Mouse (Mus musculus): Measurements from ENCODE around the gene Chd9. TPM values are rescaled to one million over a fixed set of nuclear protein-coding genes. Genes with fewer than 3 reads are reported as not detected.
"Not testable (repeated sequence)": the region's sequence is repeated elsewhere in the genome, so short reads cannot be mapped to it uniquely, and the experiment has no call there.

The Chd9 gene
- polyA plus RNA-seq, 1 experiment, result 882 TPM

DNA sequence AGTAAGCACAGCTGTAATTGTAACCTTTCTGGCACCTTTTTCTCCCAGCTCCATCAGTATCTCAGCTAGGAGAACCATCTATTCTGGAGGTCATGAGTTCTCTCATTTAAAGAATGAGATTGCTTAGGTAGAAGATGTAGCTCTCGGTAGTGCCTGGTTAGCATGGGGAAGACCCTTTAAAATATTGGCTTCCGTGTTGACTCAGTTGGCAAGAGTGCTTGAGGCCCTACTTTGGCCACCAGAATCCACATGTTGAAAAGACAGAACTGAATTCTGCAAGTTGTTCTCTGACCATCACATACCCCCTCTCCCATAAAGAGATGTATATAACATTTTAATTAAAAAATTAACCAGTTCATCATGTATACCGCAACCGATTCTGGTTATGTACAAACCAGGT is 78.8 kb downstream of the Chd9 start:
- no peak for DNase-seq
- no peak overlapping the region for H3K4me3 ChIP-seq (replicated peaks; ENCODE audit: insufficient read depth, low read depth, low read length)
- TF ChIP-seq CTCF (IDR thresholded peaks at IDR 0.05; ENCODE audit: borderline replicate concordance, insufficient read depth, low read depth, low read length) (no peak), POLR2A (IDR thresholded peaks at IDR 0.05; ENCODE audit: borderline replicate concordance, insufficient read depth, low read length) (no peak)
- 92% methylated on average over 4 of the region's 4 CpGs for WGBS
- H3K27me3 ChIP-seq (ENCODE audit: control insufficient read depth, insufficient read depth, low read length), result no peaks in the 10 kb centered on the region
- H3K4me1 ChIP-seq (ENCODE audit: control insufficient read depth, insufficient read depth, low read length), result no peaks in the 10 kb centered on the region
- no peak overlapping the region for H3K27ac ChIP-seq (ENCODE audit: insufficient read depth, low read length)

DNA sequence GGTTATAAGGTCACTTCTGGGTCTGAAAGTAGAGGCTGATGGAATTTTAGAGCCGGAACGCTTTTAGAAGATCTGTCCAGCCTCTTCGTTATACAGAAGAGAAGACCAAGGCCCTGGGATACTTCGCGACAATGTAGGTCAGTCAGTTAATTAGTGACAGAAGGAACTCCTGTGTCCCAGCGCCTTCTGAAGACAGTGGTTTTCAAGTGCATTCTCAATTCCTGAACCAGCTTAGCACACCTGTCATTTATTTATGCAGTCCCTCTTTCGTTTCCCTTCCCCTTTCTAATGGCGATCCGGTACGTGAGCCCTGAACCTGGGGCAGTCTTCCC is 79.3 kb downstream of the Chd9 start:
- DNase-seq, result no peak
- no peaks in the 10 kb centered on the region for H3K4me1 ChIP-seq (ENCODE audit: control insufficient read depth, insufficient read depth, low read length)
- peak overlapping the region; percentile 83 for H3K27ac ChIP-seq (ENCODE audit: insufficient read depth, low read length)
- TF ChIP-seq CTCF (IDR thresholded peaks at IDR 0.05; ENCODE audit: borderline replicate concordance, insufficient read depth, low read depth, low read length), result no peak
- no peak for TF ChIP-seq POLR2A (IDR thresholded peaks at IDR 0.05; ENCODE audit: borderline replicate concordance, insufficient read depth, low read length)
- 16% methylated on average over 10 of the region's 10 CpGs for WGBS
- peak overlapping the region; percentile 74 for H3K4me3 ChIP-seq (replicated peaks; ENCODE audit: insufficient read depth, low read depth, low read length)
- no peaks in the 10 kb centered on the region for H3K27me3 ChIP-seq (ENCODE audit: control insufficient read depth, insufficient read depth, low read length)

DNA sequence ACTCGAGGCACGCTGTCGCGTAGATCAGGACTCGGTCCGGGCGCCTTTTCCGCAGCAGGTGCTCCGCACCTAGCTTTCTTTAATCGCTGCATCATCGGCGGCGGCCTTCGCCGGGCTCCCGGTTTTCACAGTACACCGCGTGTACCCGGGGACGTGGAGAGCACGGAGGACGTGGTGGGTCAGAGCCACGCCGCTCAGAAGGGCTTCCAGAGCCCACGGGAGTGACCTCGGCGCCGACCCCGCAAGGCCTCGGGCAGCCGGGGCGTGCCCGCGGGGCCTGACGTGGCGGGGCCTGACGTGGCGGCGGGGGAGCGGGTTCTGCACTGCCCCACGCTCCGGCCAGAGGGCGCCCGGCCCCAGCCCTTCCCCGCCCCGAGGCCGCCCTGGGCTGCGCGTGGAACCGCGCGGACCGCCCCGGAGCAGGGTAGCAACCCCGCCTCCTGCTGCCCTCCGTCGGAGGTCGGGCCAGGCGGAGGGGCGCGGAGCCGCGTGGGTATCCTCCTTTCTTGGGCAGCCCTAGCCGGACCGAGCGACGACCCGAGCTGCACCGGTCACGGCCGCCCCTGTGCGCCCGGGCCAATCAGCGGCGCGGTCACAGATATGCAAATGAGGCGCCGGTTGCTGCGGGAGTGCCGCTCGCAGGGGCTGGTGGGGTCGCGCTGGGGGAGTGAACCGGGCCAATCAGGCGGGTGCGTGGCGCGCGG is 79.8 kb downstream of the Chd9 start:
- Histone ChIP-seq H3K4me1 (ENCODE audit: control insufficient read depth, insufficient read depth, low read length) (no peaks in the 10 kb centered on the region), H3K4me3 (replicated peaks; ENCODE audit: insufficient read depth, low read depth, low read length) (peak overlapping the region; percentile 74), H3K27ac (ENCODE audit: insufficient read depth, low read length) (peak overlapping the region; percentile 83), H3K27me3 (ENCODE audit: control insufficient read depth, insufficient read depth, low read length) (no peaks in the 10 kb centered on the region)
- peak; percentile 48; the same call in 1 of the 2 replicates for TF ChIP-seq CTCF (IDR thresholded peaks at IDR 0.05; ENCODE audit: borderline replicate concordance, insufficient read depth, low read depth, low read length)
- TF ChIP-seq POLR2A (IDR thresholded peaks at IDR 0.05; ENCODE audit: borderline replicate concordance, insufficient read depth, low read length), result peak; percentile 52
- WGBS, result under 1% methylated on average over 81 of the region's 89 CpGs
- DNase-seq, result peak; percentile 96 to 97

DNA sequence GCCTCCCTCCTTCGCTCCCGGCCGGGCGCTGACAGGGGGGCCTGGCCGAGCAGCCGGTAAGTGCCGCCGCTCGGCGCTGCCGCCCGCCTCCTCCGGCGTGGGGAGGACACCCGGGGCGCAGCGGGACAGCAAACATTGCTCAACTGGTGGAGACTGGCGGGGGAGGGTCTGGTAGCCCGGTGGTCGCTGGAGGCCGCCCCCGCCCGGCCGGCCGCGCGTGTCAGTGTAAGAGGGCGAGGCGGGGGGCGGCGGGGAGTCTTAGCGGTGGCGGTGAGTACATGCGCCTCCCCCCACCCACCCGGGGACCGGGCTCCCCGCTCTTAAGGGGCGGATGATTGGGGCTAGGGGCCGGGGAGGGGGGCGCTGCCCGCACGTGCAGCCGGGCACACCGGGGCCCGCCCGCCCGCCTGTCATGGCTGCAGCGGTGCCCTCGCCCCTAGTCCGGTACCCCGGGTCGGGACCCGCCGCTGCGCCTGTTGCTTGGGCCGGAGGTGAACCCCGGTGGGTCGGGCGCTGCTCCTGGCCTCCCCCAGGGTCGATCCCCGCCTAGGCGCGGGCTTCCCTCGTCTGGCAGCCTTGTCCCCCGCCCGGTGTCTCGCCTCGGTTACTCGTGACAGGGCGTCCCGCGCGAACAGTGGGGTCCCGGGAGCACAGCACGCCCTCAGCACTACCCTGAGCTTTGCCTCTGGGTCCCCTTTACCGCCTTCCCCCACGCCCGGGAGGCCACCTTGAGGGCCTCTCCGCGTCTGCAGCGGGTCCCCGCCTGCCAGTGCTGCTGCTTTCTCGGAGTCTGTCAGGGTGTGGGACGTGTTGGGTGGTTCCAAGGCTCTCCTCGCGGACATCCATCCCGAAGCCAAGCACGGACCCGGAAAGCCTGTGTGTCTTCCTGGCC is 80.7 kb downstream of the Chd9 start:
- no peaks in the 10 kb centered on the region for H3K27me3 ChIP-seq (ENCODE audit: control insufficient read depth, insufficient read depth, low read length)
- H3K4me1 ChIP-seq (ENCODE audit: control insufficient read depth, insufficient read depth, low read length), result no peaks in the 10 kb centered on the region
- H3K4me3 ChIP-seq (replicated peaks; ENCODE audit: insufficient read depth, low read depth, low read length), result peak overlapping the region; percentile 74
- under 1% methylated on average over 85 of the region's 89 CpGs for WGBS
- TF ChIP-seq POLR2A (IDR thresholded peaks at IDR 0.05; ENCODE audit: borderline replicate concordance, insufficient read depth, low read length) (no peak), CTCF (IDR thresholded peaks at IDR 0.05; ENCODE audit: borderline replicate concordance, insufficient read depth, low read depth, low read length) (no peak)
- H3K27ac ChIP-seq (ENCODE audit: insufficient read depth, low read length), result no peak overlapping the region
- DNase-seq, result peak; percentile 55 to 64

DNA sequence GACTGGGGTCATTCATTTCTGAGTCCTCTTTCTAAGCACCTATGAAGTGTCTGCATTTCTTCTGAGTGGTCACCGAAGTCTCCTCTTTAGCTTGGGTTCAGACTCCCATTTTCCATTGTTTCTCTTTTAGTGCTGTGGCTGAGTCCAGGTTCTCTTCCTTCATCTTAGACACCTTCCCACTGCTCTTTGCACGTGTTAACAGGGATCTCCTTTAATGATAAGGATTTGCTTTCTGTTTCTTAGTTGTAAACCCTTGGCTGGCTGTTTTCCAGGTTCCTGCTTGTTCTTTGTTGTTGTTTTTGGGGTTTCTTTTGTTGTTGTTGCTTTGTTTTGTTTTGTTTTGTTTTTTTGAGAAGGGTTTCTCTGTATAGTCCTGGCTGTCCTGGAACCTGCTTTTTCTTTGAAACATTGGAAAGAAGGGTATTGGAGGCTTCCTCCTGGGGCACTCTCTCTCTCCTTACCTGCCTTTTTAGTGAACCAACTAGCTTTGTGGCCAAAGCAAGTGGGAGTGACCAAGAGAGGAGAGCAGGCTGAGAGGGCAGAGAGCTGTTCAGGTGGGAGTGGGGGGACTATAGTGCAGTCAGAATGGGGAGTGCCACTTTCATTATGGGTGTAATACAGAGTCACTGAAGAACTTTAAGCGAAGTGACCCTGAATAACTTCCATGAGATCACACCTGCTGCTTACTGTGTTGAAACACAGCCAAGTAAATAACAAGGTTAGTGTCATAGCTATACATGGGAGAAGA is 95.2 kb downstream of the Chd9 start:
- Histone ChIP-seq H3K27ac (ENCODE audit: insufficient read depth, low read length) (no peak overlapping the region), H3K4me1 (ENCODE audit: control insufficient read depth, insufficient read depth, low read length) (no peaks in the 10 kb centered on the region), H3K4me3 (replicated peaks; ENCODE audit: insufficient read depth, low read depth, low read length) (no peak overlapping the region), H3K27me3 (ENCODE audit: control insufficient read depth, insufficient read depth, low read length) (no peaks in the 10 kb centered on the region)
- no peak for DNase-seq
- no peak for TF ChIP-seq POLR2A (IDR thresholded peaks at IDR 0.05; ENCODE audit: borderline replicate concordance, insufficient read depth, low read length)
- WGBS, result 82% methylated on average over 3 of the region's 3 CpGs

DNA sequence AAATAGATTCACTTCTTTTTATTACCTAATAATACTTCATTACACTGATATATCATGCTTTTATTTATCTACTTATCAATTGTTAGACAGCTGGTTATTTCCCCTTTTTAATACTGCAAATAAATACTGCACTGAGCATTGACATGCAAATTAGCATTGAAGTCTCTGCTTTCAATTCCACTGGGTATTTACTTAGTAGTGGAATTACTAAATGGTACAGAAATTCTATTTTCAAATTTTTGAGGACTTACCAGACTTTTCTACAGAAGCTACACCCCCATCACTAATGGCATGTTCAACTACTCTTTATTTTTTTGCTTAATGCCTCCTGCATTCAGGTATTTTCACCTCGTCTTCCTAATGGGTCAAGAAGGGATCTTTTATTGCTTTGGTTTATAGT is 100.3 kb downstream of the Chd9 start:
- H3K4me1 ChIP-seq (ENCODE audit: control insufficient read depth, insufficient read depth, low read length), result no peaks in the 10 kb centered on the region
- H3K4me3 ChIP-seq (replicated peaks; ENCODE audit: insufficient read depth, low read depth, low read length), result no peak overlapping the region
- WGBS, result 94% methylated on average over 1 of the region's 1 CpGs
- H3K27ac ChIP-seq (ENCODE audit: insufficient read depth, low read length), result no peak overlapping the region
- no peak for DNase-seq
- no peak for TF ChIP-seq POLR2A (IDR thresholded peaks at IDR 0.05; ENCODE audit: borderline replicate concordance, insufficient read depth, low read length)
- TF ChIP-seq CTCF (IDR thresholded peaks at IDR 0.05; ENCODE audit: borderline replicate concordance, insufficient read depth, low read depth, low read length), result no peak
- H3K27me3 ChIP-seq (ENCODE audit: control insufficient read depth, insufficient read depth, low read length), result no peaks in the 10 kb centered on the region

DNA sequence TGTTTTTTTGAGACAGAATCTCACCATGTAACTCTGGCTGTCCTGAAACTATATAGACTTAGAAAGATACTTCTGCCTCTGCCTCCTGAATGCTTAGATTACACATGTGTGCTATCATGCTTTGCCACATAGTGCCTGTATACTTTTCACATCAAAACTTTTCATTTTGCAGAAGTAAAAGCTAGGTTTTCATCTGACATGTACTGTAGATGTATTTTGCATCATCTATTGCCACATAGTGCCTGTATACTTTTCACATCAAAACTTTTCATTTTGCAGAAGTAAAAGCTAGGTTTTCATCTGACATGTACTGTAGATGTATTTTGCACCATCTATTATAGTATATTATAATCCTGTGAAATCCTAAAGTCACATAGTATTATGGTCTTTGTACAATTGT is 102.0 kb downstream of the Chd9 start:
- H3K27ac ChIP-seq (ENCODE audit: insufficient read depth, low read length); H3K27me3 ChIP-seq (ENCODE audit: control insufficient read depth, insufficient read depth, low read length); DNase-seq; H3K4me3 ChIP-seq (replicated peaks; ENCODE audit: insufficient read depth, low read depth, low read length); H3K4me1 ChIP-seq (ENCODE audit: control insufficient read depth, insufficient read depth, low read length): not testable (repeated sequence)

All from cerebellum, adult 2 months (tissue).